Mouse (Mus musculus) spleen, adult 10 weeks (tissue): ENCODE results near the gene Runx1. TPM values are rescaled to one million over a fixed set of nuclear protein-coding genes. Genes with fewer than 3 reads are reported as not detected.

Experiments
- polyA plus RNA-seq: library from polyadenylated mRNA; stranded (reverse); fragments of 350-450 nt; fragmentation: Illumina TruSeq; extraction: RNeasy Lipid Tissue Mini Kit (QIAGEN cat#74804); gene quantifications from one replicate; pipeline ENCODE4 v1.2.3, GENCODE M21; 2015; ENCODE audit warnings: low replicate concordance; ENCODE audit not compliant: insufficient read depth

The Runx1 gene
- polyA plus RNA-seq, result 17.5 TPM

GRCm38 (mm10) chr16:92825908-92826650 is at the start of gene Runx1:
Runx1 (minus strand) TSS chr16:92826149.

